Mouse (Mus musculus) megakaryocyte-erythroid progenitor cell, adult 5 weeks (primary cell): ENCODE measurements around the gene B130006D01Rik. TPM values are rescaled to one million over a fixed set of nuclear protein-coding genes. Genes with fewer than 3 reads are reported as not detected.

Experiments used
- polyA plus RNA-seq: library from polyadenylated mRNA; stranded (reverse); fragments of >175 nt; gene quantifications from 2 replicates; pipeline ENCODE4 v1.2.3, GENCODE M21; 2012

Gene B130006D01Rik
- polyA plus RNA-seq = 0.02 TPM in 1 of 2 replicates, not detected in the other

GRCm38 (mm10) chr11:95723287-95723686, at the start of gene B130006D01Rik:
TSS of gene B130006D01Rik (plus strand) at chr11:95723587.

GRCm38 (mm10) chr11:95712563-95713224, 10.7 kb upstream of the B130006D01Rik start, which contains the start of gene Zfp652:
TSS of gene Zfp652 (plus strand) at chr11:95712673.

Other genes starting within 250 kb of the B130006D01Rik start
- 0.04 TPM in 1 of 2 replicates, not detected in the other for gene Nxph3, start 209.0 kb upstream of the B130006D01Rik start, polyA plus RNA-seq
- gene Ngfr, start 135.9 kb upstream of the B130006D01Rik start, polyA plus RNA-seq = 0.13 and 0.19 TPM in 2 replicates
- 42.7 and 50.8 TPM in 2 replicates for gene Phb, start 56.6 kb upstream of the B130006D01Rik start, polyA plus RNA-seq
- gene Zfp652, start 10.9 kb upstream of the B130006D01Rik start, polyA plus RNA-seq = 34.3 and 39.1 TPM in 2 replicates
- 11.4 and 24.0 TPM in 2 replicates for gene Phospho1, start 100.9 kb downstream of the B130006D01Rik start, polyA plus RNA-seq
- gene Gngt2, start 113.6 kb downstream of the B130006D01Rik start, polyA plus RNA-seq = 4.6 and 6.6 TPM in 2 replicates
- 21.0 and 31.8 TPM in 2 replicates for gene Abi3, start 118.9 kb downstream of the B130006D01Rik start, polyA plus RNA-seq
- not detected in 2 replicates for gene B4galnt2, start 191.3 kb downstream of the B130006D01Rik start, polyA plus RNA-seq